Mouse (Mus musculus) myocyte (in vitro differentiated cells): ENCODE results near the gene Rpl3. TPM values are rescaled to one million over a fixed set of nuclear protein-coding genes. Genes with fewer than 3 reads are reported as not detected.

Experiments
- H3K27me3 ChIP-seq: one replicate; pipeline ENCODE4 v1.6.1; 2011; ENCODE audit not compliant: control insufficient read depth, insufficient read depth, insufficient read length
- H3K36me3 ChIP-seq: one replicate; pipeline ENCODE4 v1.6.1; 2011; ENCODE audit not compliant: control insufficient read depth, insufficient read depth
- H3K4me2 ChIP-seq: one replicate; pipeline ENCODE4 v1.6.1; 2011; ENCODE audit warnings: low read depth, control low read depth
- H3K4me3 ChIP-seq: one replicate; pipeline ENCODE4 v1.5.1; 2011; ENCODE audit warnings: mild to moderate bottlenecking, control low read depth, moderate library complexity
- H3K79me2 ChIP-seq: one replicate; pipeline ENCODE4 v1.6.1; 2011; ENCODE audit not compliant: control insufficient read depth, insufficient read depth
- H3ac ChIP-seq: one replicate; pipeline ENCODE4 v1.6.1; 2011; ENCODE audit not compliant: control insufficient read depth, insufficient read length
- CEBPB ChIP-seq: IDR thresholded peaks from 2 replicates; pipeline ENCODE4 v1.6.1; 2011; ENCODE audit warnings: mild to moderate bottlenecking, moderate library complexity; ENCODE audit not compliant: poor library complexity, insufficient read depth, severe bottlenecking
- E2F4 ChIP-seq: IDR thresholded peaks from one replicate; pipeline ENCODE4 v1.6.1; 2011; ENCODE audit warnings: mild to moderate bottlenecking, control low read depth, moderate library complexity; ENCODE audit not compliant: insufficient read depth
- MAX ChIP-seq: IDR thresholded peaks from one replicate; pipeline ENCODE4 v1.6.1; 2011; ENCODE audit warnings: low read depth, mild to moderate bottlenecking, control low read depth
- MYOD1 ChIP-seq, 3 experiments: IDR thresholded peaks; one replicate each; pipeline ENCODE4 v1.6.1; 2011; ENCODE audit warnings: control low read depth in 2 of 3, low read depth in 2 of 3, mild to moderate bottlenecking in 2 of 3, moderate library complexity in 1 of 3; ENCODE audit not compliant: insufficient read length in 2 of 3, control insufficient read depth in 1 of 3
- MYOG ChIP-seq, 3 experiments: IDR thresholded peaks; one replicate each; pipeline ENCODE4 v1.6.1; 2011; ENCODE audit warnings: control low read depth in 2 of 3, low read depth in 2 of 3, mild to moderate bottlenecking in 2 of 3; ENCODE audit not compliant: insufficient read length in 2 of 3, control insufficient read depth in 1 of 3, insufficient read depth in 1 of 3
- POLR2A ChIP-seq: IDR thresholded peaks from one replicate; pipeline ENCODE4 v1.6.1; 2011; ENCODE audit warnings: low read depth, mild to moderate bottlenecking, control low read depth, moderate library complexity; ENCODE audit not compliant: insufficient read length
- POLR2AphosphoS2 ChIP-seq: IDR thresholded peaks from one replicate; pipeline ENCODE4 v1.6.1; 2011; ENCODE audit warnings: low read depth, control low read depth; ENCODE audit not compliant: insufficient read length
- REST ChIP-seq: IDR thresholded peaks from one replicate; pipeline ENCODE4 v1.6.1; 2011; ENCODE audit warnings: mild to moderate bottlenecking, control low read depth, moderate library complexity; ENCODE audit not compliant: insufficient read depth, insufficient read length
- SRF ChIP-seq: IDR thresholded peaks from one replicate; pipeline ENCODE4 v1.6.1; 2011; ENCODE audit warnings: low read depth; ENCODE audit not compliant: control insufficient read depth, insufficient read length
- TCF12 ChIP-seq: IDR thresholded peaks from one replicate; pipeline ENCODE4 v1.6.1; 2011; ENCODE audit warnings: mild to moderate bottlenecking, control low read depth; ENCODE audit not compliant: poor library complexity, insufficient read depth, severe bottlenecking
- TCF3 ChIP-seq: IDR thresholded peaks from one replicate; pipeline ENCODE4 v1.6.1; 2011; ENCODE audit warnings: low read depth, control low read depth; ENCODE audit not compliant: insufficient read length
- USF1 ChIP-seq: IDR thresholded peaks from one replicate; pipeline ENCODE4 v1.6.1; 2011; ENCODE audit warnings: low read depth, mild to moderate bottlenecking, control low read depth, moderate library complexity
- polyA plus RNA-seq: library from polyadenylated mRNA; unstranded; fragments of >200 nt; fragmentation: generic; extraction: Trizol; gene quantifications from one replicate; pipeline ENCODE4 v1.2.1, GENCODE M21; 2012; ENCODE audit warnings: missing spikeins

The Rpl3 gene
- polyA plus RNA-seq, 1 experiment: 1,089 TPM

DNA sequence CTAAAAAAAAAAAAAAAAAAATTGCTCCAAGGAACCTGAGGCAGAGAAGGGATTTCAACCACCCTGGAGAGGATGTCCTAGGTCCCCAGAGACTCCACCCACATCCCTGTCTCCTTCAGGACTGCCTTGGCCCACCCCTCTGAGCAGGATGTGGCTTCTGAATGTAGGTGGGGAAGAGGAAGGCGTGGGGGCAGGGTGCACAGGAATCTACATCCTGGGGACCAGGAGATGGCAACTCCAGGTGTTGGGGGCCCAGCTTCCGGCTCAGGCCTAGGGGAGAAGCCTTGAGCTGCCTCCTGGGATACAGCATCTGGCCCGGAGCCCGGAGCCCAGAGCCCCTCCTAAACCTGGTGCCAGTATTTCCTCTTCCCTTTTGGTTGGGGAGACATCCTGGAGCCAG lies 41.6 kb downstream of the Rpl3 start:
- H3K27me3 ChIP-seq: no peaks in the 10 kb centered on the region
- no peak for TF ChIP-seq TCF3
- no peak for TF ChIP-seq E2F4
- no peak for TF ChIP-seq MYOD1 (IDR thresholded peaks at IDR 0.05; ENCODE audit: control insufficient read depth in 1 of 3, insufficient read length in 2 of 3, low read depth in 2 of 3)
- no peak for TF ChIP-seq TCF12
- H3ac ChIP-seq: no peak overlapping the region
- H3K4me2 ChIP-seq: no peak overlapping the region
- H3K4me3 ChIP-seq: no peak overlapping the region
- no peaks in the 10 kb centered on the region for H3K36me3 ChIP-seq
- no peaks in the 10 kb centered on the region for H3K79me2 ChIP-seq

DNA sequence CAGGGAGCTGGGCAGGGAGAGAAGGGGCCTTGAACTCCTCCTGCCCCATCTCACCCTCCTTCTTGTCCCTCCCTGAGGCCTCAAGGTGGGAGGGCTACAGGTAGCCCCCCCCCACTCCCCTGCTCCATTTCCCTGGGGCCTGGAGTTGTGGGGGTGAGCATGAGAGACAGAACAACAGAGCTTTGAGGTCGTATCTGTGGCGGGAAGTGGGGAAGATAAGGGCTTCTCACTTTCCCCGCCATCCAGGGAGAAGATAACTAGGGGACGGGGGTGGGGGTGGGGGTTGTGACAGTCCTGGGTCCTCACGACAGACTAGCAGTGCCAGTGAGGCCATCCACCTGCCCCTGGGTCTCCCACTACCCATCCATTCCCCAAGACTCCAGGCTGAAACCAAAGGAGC lies 43.7 kb downstream of the Rpl3 start:
- H3ac ChIP-seq: no peak overlapping the region
- H3K36me3 ChIP-seq: no peaks in the 10 kb centered on the region
- TF ChIP-seq POLR2AphosphoS2 (no peak), MAX (no peak), CEBPB (no peak), E2F4 (no peak), MYOD1 (IDR thresholded peaks at IDR 0.05; ENCODE audit: control insufficient read depth in 1 of 3, insufficient read length in 2 of 3, low read depth in 2 of 3) (no peak), REST (no peak), USF1 (no peak), TCF12 (no peak), MYOG (IDR thresholded peaks at IDR 0.05; ENCODE audit: control insufficient read depth in 1 of 3, insufficient read depth in 1 of 3, insufficient read length in 2 of 3, low read depth in 2 of 3) (no peak), POLR2A (no peak), SRF (no peak), TCF3 (no peak)
- H3K27me3 ChIP-seq: no peaks in the 10 kb centered on the region
- no peak overlapping the region for H3K4me2 ChIP-seq
- no peak overlapping the region for H3K4me3 ChIP-seq
- no peaks in the 10 kb centered on the region for H3K79me2 ChIP-seq

DNA sequence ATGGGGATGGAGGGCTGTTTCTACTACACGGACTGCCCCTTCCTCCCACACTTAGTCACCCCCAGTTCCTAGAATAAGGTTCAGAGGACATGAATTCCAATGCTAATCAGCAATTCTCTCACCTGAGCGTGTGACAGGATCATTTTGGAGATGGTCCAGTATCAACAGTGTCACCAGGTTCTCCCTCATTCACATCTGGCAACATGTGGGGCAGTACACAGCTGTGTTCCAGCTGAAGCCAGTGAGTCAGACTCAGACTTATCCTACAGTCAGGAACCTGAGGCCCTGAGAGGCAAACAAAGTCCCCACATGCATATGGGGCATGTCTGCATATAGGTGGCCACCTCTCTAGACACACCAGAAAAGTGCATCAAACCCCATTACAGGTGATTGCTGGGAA lies 44.4 kb downstream of the Rpl3 start:
- Histone ChIP-seq H3K4me3 (no peak overlapping the region), H3K4me2 (no peak overlapping the region), H3K27me3 (no peaks in the 10 kb centered on the region), H3ac (no peak overlapping the region), H3K36me3 (no peaks in the 10 kb centered on the region), H3K79me2 (no peaks in the 10 kb centered on the region)
- TF ChIP-seq CEBPB (no peak), TCF3 (no peak), POLR2A (no peak)

DNA sequence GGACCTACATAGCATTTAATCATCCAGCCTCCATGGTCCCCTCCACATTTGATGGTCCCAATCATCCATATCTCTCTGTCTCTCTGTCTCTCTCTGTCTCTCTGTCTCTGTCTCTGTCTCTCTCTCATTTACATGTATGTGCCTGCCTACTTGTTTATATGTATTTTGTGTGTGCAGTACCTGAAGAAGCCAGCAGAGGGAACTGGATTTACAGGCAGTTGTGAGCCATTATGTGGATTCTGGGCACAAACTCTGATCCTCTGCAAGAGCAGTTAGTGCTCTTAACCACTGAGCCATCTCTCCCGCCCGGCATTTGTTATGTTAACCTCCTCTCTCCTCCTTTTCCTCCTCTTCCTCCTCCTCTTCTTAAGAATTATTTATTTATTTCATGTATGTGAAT lies 45.9 kb downstream of the Rpl3 start:
- no peak overlapping the region for H3K4me2 ChIP-seq
- no peaks in the 10 kb centered on the region for H3K36me3 ChIP-seq
- no peaks in the 10 kb centered on the region for H3K79me2 ChIP-seq
- no peak overlapping the region for H3ac ChIP-seq
- no peaks in the 10 kb centered on the region for H3K27me3 ChIP-seq
- TF ChIP-seq MYOG (IDR thresholded peaks at IDR 0.05; ENCODE audit: control insufficient read depth in 1 of 3, insufficient read depth in 1 of 3, insufficient read length in 2 of 3, low read depth in 2 of 3) (no peak), POLR2A (no peak), E2F4 (no peak), TCF3 (no peak), CEBPB (no peak), USF1 (no peak), MAX (no peak), POLR2AphosphoS2 (no peak), REST (no peak)
- no peak overlapping the region for H3K4me3 ChIP-seq

DNA sequence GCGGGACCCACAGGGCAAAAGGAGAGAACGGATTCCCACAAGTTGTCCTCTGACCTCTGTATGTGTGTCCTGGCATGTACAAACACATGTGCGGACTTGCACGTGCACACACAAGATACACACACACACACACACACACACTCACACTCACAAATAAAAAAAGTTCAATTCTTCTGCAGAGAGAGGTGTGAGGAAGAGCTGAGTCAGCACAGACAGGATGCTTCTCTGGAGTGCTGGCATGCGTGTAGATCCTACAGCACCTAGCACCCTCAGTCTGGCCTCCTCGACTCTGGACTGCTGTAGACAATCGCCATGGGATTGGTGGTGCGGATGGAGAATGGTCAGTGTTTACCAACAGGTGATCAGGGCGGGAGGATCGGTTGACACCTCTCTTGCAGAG lies 47.4 kb downstream of the Rpl3 start:
- no peaks in the 10 kb centered on the region for H3K36me3 ChIP-seq
- no peaks in the 10 kb centered on the region for H3K79me2 ChIP-seq
- no peak overlapping the region for H3K4me3 ChIP-seq
- TF ChIP-seq POLR2A: no peak
- no peak for TF ChIP-seq CEBPB
- TF ChIP-seq MAX: no peak
- TF ChIP-seq REST: no peak
- TF ChIP-seq E2F4: no peak
- TF ChIP-seq TCF3: no peak
- no peak for TF ChIP-seq MYOD1 (IDR thresholded peaks at IDR 0.05; ENCODE audit: control insufficient read depth in 1 of 3, insufficient read length in 2 of 3, low read depth in 2 of 3)
- no peak for TF ChIP-seq POLR2AphosphoS2
- TF ChIP-seq USF1: no peak
- no peak for TF ChIP-seq TCF12
- TF ChIP-seq MYOG (IDR thresholded peaks at IDR 0.05; ENCODE audit: control insufficient read depth in 1 of 3, insufficient read depth in 1 of 3, insufficient read length in 2 of 3, low read depth in 2 of 3): no peak
- TF ChIP-seq SRF: no peak
- H3K27me3 ChIP-seq: no peaks in the 10 kb centered on the region
- H3K4me2 ChIP-seq: no peak overlapping the region
- no peak overlapping the region for H3ac ChIP-seq
